Mouse (Mus musculus): ENCODE results near the gene Trpm8. TPM values are rescaled to one million over a fixed set of nuclear protein-coding genes. Genes with fewer than 3 reads are reported as not detected.

The Trpm8 gene
- polyA plus RNA-seq, 1 experiment from 2014 or later, result not detected

- no peak for DNase-seq (ENCODE audit: low spot score)
- H3K36me3 ChIP-seq, result peaks cover 73% of the 10 kb centered on the region
- no peaks in the 10 kb centered on the region for H3K27me3 ChIP-seq (ENCODE audit: low read depth, poor library complexity, severe bottlenecking)
- 91% methylated on average over 7 of the region's 7 CpGs for WGBS
- H3K27ac ChIP-seq, result no peak overlapping the region
- H3K4me3 ChIP-seq, result no peak overlapping the region
- H3K9me3 ChIP-seq (replicated peaks), result peaks cover 45% of the 10 kb centered on the region
- H3K4me1 ChIP-seq, result no peaks in the 10 kb centered on the region
Observed at GRCm38 (mm10) chr1:88261706-88262105, 15.8 kb upstream of the Trpm8 start.

- Histone ChIP-seq H3K36me3 (peaks cover 79% of the 10 kb centered on the region), H3K4me1 (no peaks in the 10 kb centered on the region), H3K27me3 (ENCODE audit: low read depth, poor library complexity, severe bottlenecking) (no peaks in the 10 kb centered on the region), H3K27ac (no peak overlapping the region), H3K4me3 (no peak overlapping the region), H3K9me3 (replicated peaks) (peaks cover 43% of the 10 kb centered on the region)
- 91% methylated on average over 4 of the region's 4 CpGs for WGBS
- DNase-seq (ENCODE audit: low spot score), result peak; percentile 65
Observed at GRCm38 (mm10) chr1:88262255-88262654, 15.2 kb upstream of the Trpm8 start.

- no peaks in the 10 kb centered on the region for H3K27me3 ChIP-seq (ENCODE audit: low read depth, poor library complexity, severe bottlenecking)
- H3K4me1 ChIP-seq, result no peaks in the 10 kb centered on the region
- H3K4me3 ChIP-seq, result no peak overlapping the region
- no peak overlapping the region for H3K27ac ChIP-seq
- H3K9me3 ChIP-seq (replicated peaks), result peaks cover 38% of the 10 kb centered on the region
- DNase-seq (ENCODE audit: low spot score), result no peak
- 78% methylated on average over 6 of the region's 6 CpGs for WGBS
- peaks cover 86% of the 10 kb centered on the region for H3K36me3 ChIP-seq
Observed at GRCm38 (mm10) chr1:88262961-88263360, 14.5 kb upstream of the Trpm8 start.

- peaks cover 94% of the 10 kb centered on the region for H3K36me3 ChIP-seq
- H3K27ac ChIP-seq, result no peak overlapping the region
- H3K27me3 ChIP-seq (ENCODE audit: low read depth, poor library complexity, severe bottlenecking), result no peaks in the 10 kb centered on the region
- H3K4me1 ChIP-seq, result no peaks in the 10 kb centered on the region
- 91% methylated on average over 5 of the region's 5 CpGs for WGBS
- no peak overlapping the region for H3K4me3 ChIP-seq
- DNase-seq (ENCODE audit: low spot score), result no peak
- peaks cover 32% of the 10 kb centered on the region; the same call in 1 of the 2 replicates for H3K9me3 ChIP-seq (replicated peaks)
Observed at GRCm38 (mm10) chr1:88263778-88264177, 13.7 kb upstream of the Trpm8 start.

- peaks cover 29% of the 10 kb centered on the region; the same call in 1 of the 2 replicates for H3K9me3 ChIP-seq (replicated peaks)
- H3K4me1 ChIP-seq, result no peaks in the 10 kb centered on the region
- H3K36me3 ChIP-seq, result peaks cover 100% of the 10 kb centered on the region
- WGBS, result 90% methylated on average over 7 of the region's 7 CpGs
- H3K27ac ChIP-seq, result no peak overlapping the region
- H3K4me3 ChIP-seq, result no peak overlapping the region
- DNase-seq (ENCODE audit: low spot score), result no peak
- H3K27me3 ChIP-seq (ENCODE audit: low read depth, poor library complexity, severe bottlenecking), result no peaks in the 10 kb centered on the region
Observed at GRCm38 (mm10) chr1:88264237-88264868, 13.1 kb upstream of the Trpm8 start.

GRCm38 (mm10) chr1:88264869-88265240 lies 12.6 kb upstream of the Trpm8 start:
- H3K9me3 ChIP-seq (replicated peaks), result peaks cover 25% of the 10 kb centered on the region; the same call in 1 of the 2 replicates
- H3K4me1 ChIP-seq, result no peaks in the 10 kb centered on the region
- DNase-seq (ENCODE audit: low spot score), result no peak
- H3K27me3 ChIP-seq (ENCODE audit: low read depth, poor library complexity, severe bottlenecking), result no peaks in the 10 kb centered on the region
- peaks cover 100% of the 10 kb centered on the region for H3K36me3 ChIP-seq
- no peak overlapping the region for H3K27ac ChIP-seq
- 78% methylated on average over 4 of the region's 4 CpGs for WGBS
- H3K4me3 ChIP-seq, result no peak overlapping the region

- WGBS, result 90% methylated on average over 13 of the region's 13 CpGs
- 0 out of 2 replicates have a peak, but pooled peaks cover 16% of the 10 kb centered on the region for H3K9me3 ChIP-seq (replicated peaks)
- no peaks in the 10 kb centered on the region for H3K4me1 ChIP-seq
- H3K27ac ChIP-seq, result no peak overlapping the region
- H3K4me3 ChIP-seq, result no peak overlapping the region
- H3K36me3 ChIP-seq, result peaks cover 96% of the 10 kb centered on the region
- DNase-seq (ENCODE audit: low spot score), result no peak
- H3K27me3 ChIP-seq (ENCODE audit: low read depth, poor library complexity, severe bottlenecking), result no peaks in the 10 kb centered on the region
Observed at GRCm38 (mm10) chr1:88266123-88266522, 11.3 kb upstream of the Trpm8 start.

GRCm38 (mm10) chr1:88267489-88267888 lies 10.0 kb upstream of the Trpm8 start:
- Histone ChIP-seq H3K9me3 (replicated peaks) (0 out of 2 replicates have a peak, but pooled peaks cover 14% of the 10 kb centered on the region), H3K4me1 (no peaks in the 10 kb centered on the region), H3K36me3 (peaks cover 96% of the 10 kb centered on the region), H3K4me3 (no peak overlapping the region), H3K27me3 (ENCODE audit: low read depth, poor library complexity, severe bottlenecking) (no peaks in the 10 kb centered on the region), H3K27ac (no peak overlapping the region)
- WGBS, result 94% methylated on average over 6 of the region's 6 CpGs
- DNase-seq (ENCODE audit: low spot score), result no peak

GRCm38 (mm10) chr1:88268070-88268469 lies 9.4 kb upstream of the Trpm8 start:
- H3K27ac ChIP-seq, result no peak overlapping the region
- no peaks in the 10 kb centered on the region for H3K4me1 ChIP-seq
- 87% methylated on average over 6 of the region's 6 CpGs for WGBS
- 0 out of 2 replicates have a peak, but pooled peaks cover 14% of the 10 kb centered on the region for H3K9me3 ChIP-seq (replicated peaks)
- H3K4me3 ChIP-seq, result no peak overlapping the region
- H3K27me3 ChIP-seq (ENCODE audit: low read depth, poor library complexity, severe bottlenecking), result no peaks in the 10 kb centered on the region
- DNase-seq (ENCODE audit: low spot score), result no peak
- H3K36me3 ChIP-seq, result peaks cover 96% of the 10 kb centered on the region

- H3K9me3 ChIP-seq (replicated peaks), result peaks cover 10% of the 10 kb centered on the region; the same call in 1 of the 2 replicates
- no peaks in the 10 kb centered on the region for H3K4me1 ChIP-seq
- peaks cover 96% of the 10 kb centered on the region for H3K36me3 ChIP-seq
- 90% methylated on average over 12 of the region's 12 CpGs for WGBS
- no peak for DNase-seq (ENCODE audit: low spot score)
- no peak overlapping the region for H3K4me3 ChIP-seq
- no peaks in the 10 kb centered on the region for H3K27me3 ChIP-seq (ENCODE audit: low read depth, poor library complexity, severe bottlenecking)
- H3K27ac ChIP-seq, result no peak overlapping the region
Observed at GRCm38 (mm10) chr1:88269539-88270309, 7.7 kb upstream of the Trpm8 start.

- no peaks in the 10 kb centered on the region for H3K27me3 ChIP-seq (ENCODE audit: low read depth, poor library complexity, severe bottlenecking)
- H3K27ac ChIP-seq, result no peak overlapping the region
- no peak for DNase-seq (ENCODE audit: low spot score)
- H3K4me3 ChIP-seq, result no peak overlapping the region
- H3K9me3 ChIP-seq (replicated peaks), result peaks cover 14% of the 10 kb centered on the region; the same call in 1 of the 2 replicates
- peaks cover 14% of the 10 kb centered on the region for H3K4me1 ChIP-seq
- H3K36me3 ChIP-seq, result peaks cover 79% of the 10 kb centered on the region
- 69% methylated on average over 4 of the region's 4 CpGs for WGBS
Observed at GRCm38 (mm10) chr1:88272851-88273250, 4.6 kb upstream of the Trpm8 start.

- Histone ChIP-seq H3K27me3 (ENCODE audit: low read depth, poor library complexity, severe bottlenecking) (no peaks in the 10 kb centered on the region), H3K36me3 (peaks cover 74% of the 10 kb centered on the region), H3K4me3 (no peak overlapping the region), H3K27ac (no peak overlapping the region), H3K4me1 (peaks cover 14% of the 10 kb centered on the region), H3K9me3 (replicated peaks) (peaks cover 14% of the 10 kb centered on the region; the same call in 1 of the 2 replicates)
- DNase-seq (ENCODE audit: low spot score), result no peak
- WGBS, result 95% methylated on average over 3 of the region's 3 CpGs
Observed at GRCm38 (mm10) chr1:88273326-88273725, 4.1 kb upstream of the Trpm8 start.

- no peak overlapping the region for H3K4me3 ChIP-seq
- DNase-seq (ENCODE audit: low spot score), result no peak
- H3K27ac ChIP-seq, result no peak overlapping the region
- peaks cover 14% of the 10 kb centered on the region; the same call in 1 of the 2 replicates for H3K9me3 ChIP-seq (replicated peaks)
- no peaks in the 10 kb centered on the region for H3K27me3 ChIP-seq (ENCODE audit: low read depth, poor library complexity, severe bottlenecking)
- 84% methylated on average over 4 of the region's 4 CpGs for WGBS
- peaks cover 14% of the 10 kb centered on the region for H3K4me1 ChIP-seq
- H3K36me3 ChIP-seq, result peaks cover 69% of the 10 kb centered on the region
Observed at GRCm38 (mm10) chr1:88273832-88274231, 3.6 kb upstream of the Trpm8 start.

All from limb, embryonic 10.5 days (tissue).